Mouse (Mus musculus): ENCODE results near the gene Irf2bpl. TPM values are rescaled to one million over a fixed set of nuclear protein-coding genes. Genes with fewer than 3 reads are reported as not detected.

The Irf2bpl gene
- total and polyA plus RNA-seq, 2 experiments from 2014 or later: 66.9 to 146 TPM

GRCm38 (mm10) chr12:86881809-86882278 lies 2.8 kb downstream of the Irf2bpl start:
- H3K4me1 ChIP-seq (ENCODE audit: insufficient read depth, low read length): no peaks in the 10 kb centered on the region; the same call in 1 of the 2 replicates
- no peaks in the 10 kb centered on the region for H3K27me3 ChIP-seq (ENCODE audit: insufficient read depth, low read length)
- H3K9ac ChIP-seq (replicated peaks; ENCODE audit: low read length): peak overlapping the region; percentile 99
- no peaks in the 10 kb centered on the region for H3K36me3 ChIP-seq (ENCODE audit: insufficient read depth, low read length)
- peak; percentile 19; the same call in 1 of the 2 replicates for TF ChIP-seq CTCF (IDR thresholded peaks at IDR 0.05; ENCODE audit: low read depth)
- peak overlapping the region; percentile 100 for H3K27ac ChIP-seq
- H3K4me2 ChIP-seq (ENCODE audit: low read depth, low read length): peak overlapping the region; percentile 93
- DNase-seq (ENCODE audit: low spot score) (peak; percentile 37), ATAC-seq (no peak)
- H3K4me3 ChIP-seq (ENCODE audit: low read length): peak overlapping the region; percentile 69
- H3K9me3 ChIP-seq (ENCODE audit: low read length): no peaks in the 10 kb centered on the region
- WGBS: 3% methylated on average over 32 of the region's 33 CpGs

- TF ChIP-seq CTCF (IDR thresholded peaks at IDR 0.05; ENCODE audit: low read depth): no peak
- 46% methylated on average over 3 of the region's 3 CpGs for WGBS
These were observed 4.4 kb downstream of the Irf2bpl start for GRCm38 (mm10) chr12:86880090-86880723.

GRCm38 (mm10) chr12:86879446-86880085 lies 5.0 kb downstream of the Irf2bpl start:
- H3K27ac ChIP-seq: peak overlapping the region; percentile 32
- no peaks in the 10 kb centered on the region for H3K36me3 ChIP-seq (ENCODE audit: insufficient read depth, low read length)
- ATAC-seq (no peak), DNase-seq (ENCODE audit: low spot score) (no peak)
- TF ChIP-seq CTCF (IDR thresholded peaks at IDR 0.05; ENCODE audit: low read depth): no peak
- H3K4me2 ChIP-seq (ENCODE audit: low read depth, low read length): peak overlapping the region; percentile 56
- H3K4me3 ChIP-seq (ENCODE audit: low read length): peak overlapping the region; percentile 69; the same call in 1 of the 2 replicates
- H3K9me3 ChIP-seq (ENCODE audit: low read length): no peaks in the 10 kb centered on the region
- no peaks in the 10 kb centered on the region; the same call in 1 of the 2 replicates for H3K4me1 ChIP-seq (ENCODE audit: insufficient read depth, low read length)
- H3K9ac ChIP-seq (replicated peaks; ENCODE audit: low read length): no peak overlapping the region
- WGBS: 31% methylated on average over 6 of the region's 6 CpGs
- no peaks in the 10 kb centered on the region for H3K27me3 ChIP-seq (ENCODE audit: insufficient read depth, low read length)

More at GRCm38 (mm10) chr12:86880090-86880723, 4.4 kb downstream of the Irf2bpl start:
- no peak for ATAC-seq
- Histone ChIP-seq H3K27me3 (ENCODE audit: insufficient read depth, low read length) (no peaks in the 10 kb centered on the region), H3K4me1 (ENCODE audit: insufficient read depth, low read length) (no peaks in the 10 kb centered on the region; the same call in 1 of the 2 replicates), H3K4me2 (ENCODE audit: low read depth, low read length) (peak overlapping the region; percentile 56), H3K36me3 (ENCODE audit: insufficient read depth, low read length) (no peaks in the 10 kb centered on the region), H3K9ac (replicated peaks; ENCODE audit: low read length) (no peak overlapping the region; the same call in 1 of the 2 replicates), H3K27ac (0 out of 2 replicates have a peak overlapping the region, but pooled peaks have one; percentile 32), H3K9me3 (ENCODE audit: low read length) (no peaks in the 10 kb centered on the region), H3K4me3 (ENCODE audit: low read length) (peak overlapping the region; percentile 69)
- no peak for DNase-seq (ENCODE audit: low spot score)

- WGBS: 53% methylated on average over 16 of the region's 16 CpGs
- no peaks in the 10 kb centered on the region for H3K9me3 ChIP-seq (ENCODE audit: low read length)
- H3K4me1 ChIP-seq (ENCODE audit: insufficient read depth, low read length): no peaks in the 10 kb centered on the region; the same call in 1 of the 2 replicates
- no peak overlapping the region for H3K9ac ChIP-seq (replicated peaks; ENCODE audit: low read length)
- peak overlapping the region; percentile 32; the same call in 1 of the 2 replicates for H3K27ac ChIP-seq
- H3K4me2 ChIP-seq (ENCODE audit: low read depth, low read length): peak overlapping the region; percentile 56
- no peaks in the 10 kb centered on the region for H3K27me3 ChIP-seq (ENCODE audit: insufficient read depth, low read length)
- DNase-seq (ENCODE audit: low spot score) (peak; percentile 49), ATAC-seq (no peak)
- H3K36me3 ChIP-seq (ENCODE audit: insufficient read depth, low read length): no peaks in the 10 kb centered on the region
- TF ChIP-seq CTCF (IDR thresholded peaks at IDR 0.05; ENCODE audit: low read depth): no peak
- no peak overlapping the region for H3K4me3 ChIP-seq (ENCODE audit: low read length)
These were observed 5.9 kb downstream of the Irf2bpl start for GRCm38 (mm10) chr12:86878426-86879353.

- H3K36me3 ChIP-seq (ENCODE audit: insufficient read depth, low read length): no peaks in the 10 kb centered on the region
- no peak for ATAC-seq
- WGBS: 96% methylated on average over 4 of the region's 4 CpGs
These were observed 7.6 kb downstream of the Irf2bpl start for GRCm38 (mm10) chr12:86876981-86877380.

GRCm38 (mm10) chr12:86876116-86876515 lies 8.5 kb downstream of the Irf2bpl start:
- no peak overlapping the region for H3K4me3 ChIP-seq (ENCODE audit: low read length)
- no peak for ATAC-seq
- no peak for DNase-seq (ENCODE audit: low spot score)
- no peaks in the 10 kb centered on the region for H3K9me3 ChIP-seq (ENCODE audit: low read length)
- H3K27me3 ChIP-seq (ENCODE audit: insufficient read depth, low read length): no peaks in the 10 kb centered on the region
- H3K4me2 ChIP-seq (ENCODE audit: low read depth, low read length): no peak overlapping the region
- peaks cover 3% of the 10 kb centered on the region; the same call in 1 of the 2 replicates for H3K4me1 ChIP-seq (ENCODE audit: insufficient read depth, low read length)
- no peaks in the 10 kb centered on the region for H3K36me3 ChIP-seq (ENCODE audit: insufficient read depth, low read length)
- H3K9ac ChIP-seq (replicated peaks; ENCODE audit: low read length): no peak overlapping the region
- no peak overlapping the region for H3K27ac ChIP-seq
- TF ChIP-seq CTCF (IDR thresholded peaks at IDR 0.05; ENCODE audit: low read depth): no peak
- 85% methylated on average over 5 of the region's 5 CpGs for WGBS

More at GRCm38 (mm10) chr12:86876981-86877380, 7.6 kb downstream of the Irf2bpl start:
- Histone ChIP-seq H3K4me2 (ENCODE audit: low read depth, low read length) (no peak overlapping the region), H3K27me3 (ENCODE audit: insufficient read depth, low read length) (no peaks in the 10 kb centered on the region), H3K9ac (replicated peaks; ENCODE audit: low read length) (no peak overlapping the region), H3K4me3 (ENCODE audit: low read length) (no peak overlapping the region), H3K9me3 (ENCODE audit: low read length) (no peaks in the 10 kb centered on the region), H3K4me1 (ENCODE audit: insufficient read depth, low read length) (peaks cover under 1% of the 10 kb centered on the region; the same call in 1 of the 2 replicates), H3K27ac (no peak overlapping the region)
- no peak for TF ChIP-seq CTCF (IDR thresholded peaks at IDR 0.05; ENCODE audit: low read depth)
- no peak for DNase-seq (ENCODE audit: low spot score)

Data from hindbrain, postnatal 0 days (tissue).